Mouse (Mus musculus) intestine, postnatal 0 days (tissue): ENCODE data around the gene Hcn1. TPM values are rescaled to one million over a fixed set of nuclear protein-coding genes. Genes with fewer than 3 reads are reported as not detected.

Source experiments
- ATAC-seq: fragments of 200-750 bp; cut with Nextera tagmentation; 2 replicates; pipeline ENCODE4 v1.8.0; 2017; ENCODE audit warnings: mild to moderate bottlenecking, moderate TSS enrichment, moderate library complexity
- H3K27ac ChIP-seq: fragments of 300-500 bp; sonication (generic); 2 replicates; pipeline ENCODE4 v1.5.1; 2014; ENCODE audit warnings: mild to moderate bottlenecking, low read depth, low read length, moderate library complexity
- H3K27me3 ChIP-seq: fragments of 300-500 bp; sonication (generic); replicated peaks from 2 replicates; pipeline ENCODE4 v1.6.1; 2014; ENCODE audit warnings: low read length, mixed read lengths; ENCODE audit not compliant: control insufficient read depth, insufficient read depth
- H3K36me3 ChIP-seq: fragments of 300-500 bp; sonication (generic); 2 replicates; pipeline ENCODE4 v1.6.1; 2014; ENCODE audit warnings: mild to moderate bottlenecking, moderate library complexity; ENCODE audit not compliant: control insufficient read depth, insufficient read depth
- H3K4me1 ChIP-seq: fragments of 300-500 bp; sonication (generic); replicated peaks from 2 replicates; pipeline ENCODE4 v1.6.1; 2014; ENCODE audit warnings: antibody characterized with exemption, low read length, mixed read lengths; ENCODE audit not compliant: control insufficient read depth, insufficient read depth
- H3K4me2 ChIP-seq: fragments of 300-500 bp; sonication (generic); replicated peaks from 2 replicates; pipeline ENCODE4 v1.6.1; 2014; ENCODE audit warnings: low read depth, mild to moderate bottlenecking, moderate library complexity
- H3K4me3 ChIP-seq: fragments of 300-500 bp; sonication (generic); 2 replicates; pipeline ENCODE4 v1.5.1; 2014; ENCODE audit warnings: low read depth, low read length
- H3K9ac ChIP-seq: fragments of 300-500 bp; sonication (generic); 2 replicates; pipeline ENCODE4 v1.6.1; 2014; ENCODE audit warnings: mild to moderate bottlenecking, low read depth, low read length
- H3K9me3 ChIP-seq: fragments of 300-500 bp; sonication (generic); 2 replicates; pipeline ENCODE4 v1.6.1; 2016; ENCODE audit warnings: mixed run types; ENCODE audit not compliant: control insufficient read depth
- CTCF ChIP-seq: sonication (generic); IDR thresholded peaks from 2 replicates; pipeline ENCODE4 v1.5.1; 2016; ENCODE audit warnings: low read depth, mild to moderate bottlenecking, control low read depth, antibody characterized with exemption, moderate library complexity
- WGBS: fragments of 180-500 bp; shearing (Covaris S2); extraction: QIAGEN DNeasy Blood & Tissue Kit; methylation state at CpG from one replicate; pipeline ENCODE4 v1.1.7; 2014; 5-methylcytosine and 5-hydroxymethylcytosine counted together
- polyA plus RNA-seq: library from polyadenylated mRNA; unstranded; fragments of >200 nt; fragmentation: Nextera tagmentation; extraction: Ambion mirVana; gene quantifications from 2 replicates; pipeline ENCODE4 v1.2.1, GENCODE M21; 2015

Gene Hcn1
- polyA plus RNA-seq, 1 experiment from 2014 or later: 0.17 TPM

DNA sequence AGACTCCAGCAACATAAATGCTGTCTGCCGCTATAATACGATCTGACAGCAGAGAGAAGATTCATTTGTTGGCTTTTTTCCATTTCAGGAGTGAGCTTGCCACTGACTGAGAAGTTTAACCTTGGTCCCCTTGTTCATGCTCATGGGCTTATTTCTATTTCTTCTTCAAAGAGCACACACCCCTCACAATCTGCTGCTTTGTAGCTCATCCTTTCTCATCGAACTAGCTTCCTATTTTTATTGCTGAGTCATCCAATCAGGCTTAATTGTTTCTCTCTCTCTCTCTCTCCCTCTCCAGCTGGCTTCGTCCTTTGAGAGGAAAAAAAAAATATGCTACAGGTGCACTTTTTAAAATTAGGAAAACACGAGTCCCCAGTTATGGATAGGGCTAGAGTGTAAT, 74.3 kb downstream of the Hcn1 start:
- Histone ChIP-seq H3K4me1 (no peaks in the 10 kb centered on the region), H3K4me3 (no peak overlapping the region), H3K36me3 (no peaks in the 10 kb centered on the region), H3K9me3 (no peaks in the 10 kb centered on the region), H3K27me3 (no peaks in the 10 kb centered on the region), H3K9ac (no peak overlapping the region), H3K4me2 (no peak overlapping the region), H3K27ac (no peak overlapping the region)
- WGBS: 74% methylated on average over 5 of the region's 5 CpGs
- no peak for TF ChIP-seq CTCF
- no peak for ATAC-seq

DNA sequence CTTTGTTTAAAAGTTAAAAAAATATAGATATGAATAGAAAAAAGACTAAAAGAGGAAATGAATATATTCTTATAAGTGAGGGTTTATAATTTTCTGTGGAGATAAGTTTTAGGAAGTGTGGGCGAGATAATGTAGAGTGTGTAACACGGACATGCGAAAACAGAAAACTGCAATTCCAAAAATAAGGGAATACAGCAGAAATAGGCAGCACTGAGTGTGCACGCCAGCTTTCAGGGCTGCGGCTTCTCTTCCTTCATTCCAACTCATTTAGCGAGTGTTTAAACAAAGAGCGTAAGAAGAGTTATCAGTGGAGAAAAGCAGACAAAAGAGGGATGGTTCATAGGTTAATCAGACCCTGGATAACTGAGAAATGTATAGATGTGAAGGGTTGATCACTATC, 85.5 kb downstream of the Hcn1 start:
- no peak for TF ChIP-seq CTCF
- Histone ChIP-seq H3K27ac (no peak overlapping the region), H3K9me3 (no peaks in the 10 kb centered on the region), H3K36me3 (no peaks in the 10 kb centered on the region), H3K9ac (no peak overlapping the region), H3K4me1 (no peaks in the 10 kb centered on the region), H3K4me2 (no peak overlapping the region), H3K27me3 (no peaks in the 10 kb centered on the region), H3K4me3 (no peak overlapping the region)
- WGBS: 91% methylated on average over 7 of the region's 7 CpGs
- ATAC-seq: no peak

DNA sequence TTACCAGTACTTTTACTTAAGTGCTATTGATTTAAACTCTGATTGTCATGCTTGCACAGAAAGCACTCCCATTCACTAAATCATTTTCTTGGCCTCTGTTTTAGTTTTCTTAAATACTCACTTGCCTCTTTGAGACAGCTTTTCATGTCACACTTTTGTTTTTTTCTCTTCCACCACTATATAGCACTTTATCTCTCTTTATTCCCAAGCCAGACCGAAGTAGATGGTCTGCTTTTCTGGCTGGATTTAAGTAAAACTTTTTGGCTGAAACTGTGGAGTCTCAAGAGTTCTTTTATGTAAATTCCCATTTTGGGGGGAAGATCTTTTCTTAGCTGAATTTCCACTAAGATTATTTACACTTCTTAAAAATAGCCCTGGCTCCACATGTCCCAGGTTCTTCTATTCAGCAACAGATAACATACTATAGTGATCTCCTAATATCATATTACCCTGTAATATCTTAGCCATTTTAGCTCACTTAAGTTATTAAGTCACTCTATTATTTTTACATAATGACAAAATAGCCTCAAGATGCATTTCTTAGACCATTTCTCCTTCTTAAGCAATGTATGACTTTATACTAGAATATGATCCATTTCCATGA, 92.7 kb downstream of the Hcn1 start:
- Histone ChIP-seq H3K36me3 (no peaks in the 10 kb centered on the region), H3K27me3 (no peaks in the 10 kb centered on the region), H3K4me2 (no peak overlapping the region), H3K9me3 (no peaks in the 10 kb centered on the region), H3K4me1 (no peaks in the 10 kb centered on the region), H3K9ac (no peak overlapping the region), H3K27ac (no peak overlapping the region), H3K4me3 (no peak overlapping the region)
- no peak for TF ChIP-seq CTCF
- ATAC-seq: no peak
- 88% methylated on average over 1 of the region's 1 CpGs for WGBS

DNA sequence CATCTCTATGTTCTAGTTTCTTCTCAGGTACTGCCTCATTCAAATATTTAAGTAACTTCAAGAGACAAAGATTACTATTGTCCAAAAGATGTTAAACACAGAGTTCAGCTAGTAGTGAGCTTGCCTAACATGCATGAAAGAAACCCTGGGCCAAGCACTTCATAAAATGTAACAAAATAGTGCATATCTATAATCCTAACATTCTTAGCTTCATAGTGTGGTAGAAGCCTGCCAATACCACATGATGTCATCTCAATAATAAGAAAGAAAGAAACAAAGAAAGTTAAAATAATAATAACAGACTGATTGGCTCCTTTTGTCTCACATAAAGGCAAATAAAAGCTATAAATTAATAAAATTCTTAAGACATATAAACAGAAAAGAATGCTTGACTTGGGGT, 103.5 kb downstream of the Hcn1 start:
- Histone ChIP-seq H3K9me3 (no peaks in the 10 kb centered on the region), H3K4me1 (no peaks in the 10 kb centered on the region)
- ATAC-seq: no peak

DNA sequence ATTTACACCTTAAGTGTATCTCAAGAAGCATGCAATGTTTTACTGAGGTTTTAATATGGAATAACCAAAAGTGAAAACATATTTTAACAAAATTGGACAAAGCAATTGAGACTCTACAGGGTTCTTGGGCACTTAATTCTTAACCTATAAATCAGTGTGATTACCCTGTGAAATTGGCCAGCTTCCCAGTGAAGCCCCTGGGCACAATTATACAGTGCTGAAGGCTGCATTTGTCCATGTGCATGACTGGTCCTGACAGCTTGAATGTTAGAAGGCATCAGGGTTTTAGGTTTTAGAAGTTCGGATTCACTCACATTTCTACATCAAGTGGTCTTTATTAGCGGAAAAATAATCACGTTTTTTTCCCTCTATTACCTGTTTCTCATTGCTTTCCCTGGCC, 103.9 kb downstream of the Hcn1 start:
- H3K4me1 ChIP-seq: no peaks in the 10 kb centered on the region
- no peak for TF ChIP-seq CTCF
- no peak overlapping the region for H3K4me3 ChIP-seq

More for the DNA sequence above, 103.5 kb downstream of the Hcn1 start:
- Histone ChIP-seq H3K9ac (no peak overlapping the region), H3K4me3 (no peak overlapping the region), H3K27me3 (no peaks in the 10 kb centered on the region), H3K36me3 (no peaks in the 10 kb centered on the region), H3K4me2 (no peak overlapping the region), H3K27ac (no peak overlapping the region)
- no peak for TF ChIP-seq CTCF

DNA sequence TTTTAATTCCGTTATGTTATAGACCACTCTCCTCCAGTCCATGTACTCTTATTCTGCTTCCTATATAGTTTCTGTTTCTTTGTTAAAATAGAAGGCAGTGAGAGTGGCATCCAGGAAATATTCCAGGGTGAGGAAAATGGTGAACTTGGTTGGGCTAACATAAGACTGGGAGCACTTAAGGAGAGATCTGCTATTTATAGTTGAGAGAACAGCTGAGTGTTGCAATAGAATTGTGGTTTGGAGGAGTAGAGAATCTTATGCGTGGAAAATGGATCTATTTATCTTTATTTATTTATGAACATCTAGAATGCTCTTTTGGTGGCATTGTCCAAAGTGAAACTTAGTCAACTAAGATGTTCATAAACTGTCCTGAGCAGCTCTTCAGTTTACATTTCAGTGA, 104.4 kb downstream of the Hcn1 start:
- 78% methylated on average over 2 of the region's 2 CpGs for WGBS
- Histone ChIP-seq H3K9me3 (no peaks in the 10 kb centered on the region), H3K27me3 (no peaks in the 10 kb centered on the region), H3K4me3 (no peak overlapping the region), H3K9ac (no peak overlapping the region), H3K36me3 (no peaks in the 10 kb centered on the region), H3K4me1 (no peaks in the 10 kb centered on the region), H3K4me2 (no peak overlapping the region), H3K27ac (no peak overlapping the region)
- no peak for ATAC-seq
- TF ChIP-seq CTCF: no peak

More for the DNA sequence above, 103.9 kb downstream of the Hcn1 start:
- ATAC-seq: no peak
- Histone ChIP-seq H3K4me2 (no peak overlapping the region), H3K27ac (no peak overlapping the region), H3K27me3 (no peaks in the 10 kb centered on the region), H3K36me3 (no peaks in the 10 kb centered on the region), H3K9ac (no peak overlapping the region), H3K9me3 (no peaks in the 10 kb centered on the region)
- WGBS: 85% methylated on average over 3 of the region's 3 CpGs
